Mouse (Mus musculus): ENCODE data around the gene Espnl.

DNA sequence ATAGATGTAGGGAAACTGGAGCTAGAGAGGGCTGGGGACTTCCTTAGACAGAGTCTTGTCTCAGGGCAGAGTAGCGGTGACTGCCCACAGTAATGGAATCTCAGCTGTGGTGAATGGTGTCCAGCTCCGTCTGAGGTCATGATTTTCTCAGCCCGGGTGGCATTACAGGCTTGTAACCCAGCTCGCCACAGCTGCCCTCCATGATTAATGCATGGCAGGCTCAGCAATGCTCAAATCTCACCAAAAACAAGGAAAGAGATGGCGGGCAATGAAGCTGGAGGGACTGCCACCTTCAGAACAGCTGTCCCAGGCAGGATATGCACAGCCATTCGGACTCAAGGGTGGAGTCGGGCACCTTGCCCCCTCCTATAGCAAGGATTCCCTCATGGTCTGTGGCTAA lies 15.5 kb downstream of the Espnl start:
- no peak for TF ChIP-seq CTCF (IDR thresholded peaks at IDR 0.05)
- TF ChIP-seq POLR2A (IDR thresholded peaks at IDR 0.05; ENCODE audit: insufficient read depth, low read depth, low read length) = no peak
- no peak for TF ChIP-seq EP300 (IDR thresholded peaks at IDR 0.05; ENCODE audit: insufficient read depth, low read depth, low read length)

Measured in heart, adult 2 months (tissue).